In genomic region chr5:147402505-147402904, GRCm38 (mm10) we compare ENCODE assay signal across 8 mouse cellular contexts. TPM values are rescaled to one million over a fixed set of nuclear protein-coding genes. Genes with fewer than 3 reads are reported as not detected.
A peak's percentile ranks its signal among the peaks of the same experiment; 100 is the strongest.
DNase-seq lines count a peak whose midpoint lies in the region; ATAC-seq and TF ChIP-seq lines count a peak whose summit lies in the region.

No protein-coding gene starts in this region.

- H3K36me3 ChIP-seq in forebrain, embryonic 11.5 days (ENCODE audit: control insufficient read depth, insufficient read depth, low read length): no peaks in the 10 kb centered on the region
- H3K36me3 ChIP-seq in forebrain, embryonic 13.5 days (ENCODE audit: poor library complexity, severe bottlenecking): no peaks in the 10 kb centered on the region
- H3K36me3 ChIP-seq in midbrain, embryonic 11.5 days (ENCODE audit: control insufficient read depth, insufficient read depth, low read length): no peaks in the 10 kb centered on the region
- no peaks in the 10 kb centered on the region for H3K36me3 ChIP-seq in midbrain, embryonic 15.5 days (replicated peaks)
- no peaks in the 10 kb centered on the region for H3K36me3 ChIP-seq in stomach, postnatal 0 days (ENCODE audit: control insufficient read depth, insufficient read depth, low read length)

- no peaks in the 10 kb centered on the region for H3K4me1 ChIP-seq in forebrain, embryonic 11.5 days (replicated peaks; ENCODE audit: control insufficient read depth, insufficient read depth, low read length)
- peaks cover 12% of the 10 kb centered on the region for H3K4me1 ChIP-seq in forebrain, embryonic 13.5 days
- H3K4me1 ChIP-seq in midbrain, embryonic 11.5 days (ENCODE audit: control insufficient read depth, insufficient read depth, low read length): no peaks in the 10 kb centered on the region; the same call in 1 of the 2 replicates
- H3K4me1 ChIP-seq in midbrain, embryonic 15.5 days: peaks cover 17% of the 10 kb centered on the region
- no peaks in the 10 kb centered on the region for H3K4me1 ChIP-seq in lung, adult 2 months (ENCODE audit: control insufficient read depth, insufficient read depth, low read length)
- H3K4me1 ChIP-seq in stomach, postnatal 0 days (replicated peaks; ENCODE audit: control insufficient read depth, insufficient read depth): no peaks in the 10 kb centered on the region

- H3K27ac ChIP-seq in forebrain, embryonic 11.5 days (ENCODE audit: low read depth, low read length): no peak overlapping the region
- H3K27ac ChIP-seq in forebrain, embryonic 13.5 days: no peak overlapping the region
- no peak overlapping the region for H3K27ac ChIP-seq in midbrain, embryonic 11.5 days (ENCODE audit: low read depth, low read length)
- H3K27ac ChIP-seq in midbrain, embryonic 15.5 days: no peak overlapping the region
- H3K27ac ChIP-seq in stomach, postnatal 0 days (replicated peaks): no peak overlapping the region

- no peak overlapping the region for H3K9ac ChIP-seq in forebrain, embryonic 11.5 days (ENCODE audit: low read length)
- H3K9ac ChIP-seq in forebrain, embryonic 13.5 days: no peak overlapping the region
- H3K9ac ChIP-seq in midbrain, embryonic 11.5 days (ENCODE audit: low read length): no peak overlapping the region
- H3K9ac ChIP-seq in midbrain, embryonic 15.5 days: no peak overlapping the region
- no peak overlapping the region for H3K9ac ChIP-seq in stomach, postnatal 0 days (ENCODE audit: low read length)

- 31% methylated on average over 5 of the region's 5 CpGs for WGBS in forebrain, embryonic 11.5 days
- 24% methylated on average over 5 of the region's 5 CpGs for WGBS in forebrain, embryonic 13.5 days
- WGBS in midbrain, embryonic 11.5 days: 27% methylated on average over 5 of the region's 5 CpGs
- WGBS in midbrain, embryonic 15.5 days: 25% methylated on average over 5 of the region's 5 CpGs
- 18% methylated on average over 5 of the region's 5 CpGs for WGBS in lung, adult 2 months
- 19% methylated on average over 5 of the region's 5 CpGs for WGBS in stomach, postnatal 0 days

- TF ChIP-seq POLR2A in lung, adult 2 months (IDR thresholded peaks at IDR 0.05; ENCODE audit: borderline replicate concordance, extremely low read depth, low read depth, low read length): no peak

- TF ChIP-seq EP300 in stomach, postnatal 0 days (optimal IDR thresholded peaks at IDR 0.05): no peak

- peaks cover 39% of the 10 kb centered on the region for H3K27me3 ChIP-seq in forebrain, embryonic 11.5 days (ENCODE audit: control insufficient read depth, insufficient read depth, low read length)
- H3K27me3 ChIP-seq in forebrain, embryonic 13.5 days: peaks cover 50% of the 10 kb centered on the region
- peaks cover 38% of the 10 kb centered on the region for H3K27me3 ChIP-seq in midbrain, embryonic 11.5 days (ENCODE audit: control insufficient read depth, insufficient read depth, low read length)
- peaks cover 31% of the 10 kb centered on the region for H3K27me3 ChIP-seq in midbrain, embryonic 15.5 days (replicated peaks)
- peaks cover 9% of the 10 kb centered on the region; the same call in 1 of the 2 replicates for H3K27me3 ChIP-seq in stomach, postnatal 0 days (ENCODE audit: control insufficient read depth, insufficient read depth, low read length)

- DNase-seq in forebrain, embryonic 11.5 days (ENCODE audit: low spot score): peak; percentile 64
- peak; percentile 89 for DNase-seq in midbrain, embryonic 11.5 days (ENCODE audit: low spot score, missing footprints)
- peak; percentile 55 for DNase-seq in cerebellum, adult 11-12 months
- DNase-seq in heart, postnatal 4 days: peak; percentile 64
- DNase-seq in lung, adult 2 months: peak; percentile 25
- peak; percentile 53 for DNase-seq in stomach, postnatal 0 days (ENCODE audit: low spot score)

- TF ChIP-seq CTCF in lung, adult 2 months (IDR thresholded peaks at IDR 0.05; ENCODE audit: insufficient read depth, low read length): peak; percentile 28; the same call in 1 of the 2 replicates
- TF ChIP-seq CTCF in stomach, postnatal 0 days (IDR thresholded peaks at IDR 0.05; ENCODE audit: low read depth): peak; percentile 76

- no peaks in the 10 kb centered on the region for H3K9me3 ChIP-seq in forebrain, embryonic 11.5 days (ENCODE audit: control insufficient read depth, low read length)
- H3K9me3 ChIP-seq in forebrain, embryonic 13.5 days (replicated peaks): no peaks in the 10 kb centered on the region
- H3K9me3 ChIP-seq in midbrain, embryonic 11.5 days (ENCODE audit: control insufficient read depth, low read length): no peaks in the 10 kb centered on the region
- H3K9me3 ChIP-seq in midbrain, embryonic 15.5 days: no peaks in the 10 kb centered on the region
- no peaks in the 10 kb centered on the region for H3K9me3 ChIP-seq in stomach, postnatal 0 days (ENCODE audit: control insufficient read depth, low read length)

- no peak for ATAC-seq in forebrain, embryonic 11.5 days (replicated peaks; ENCODE audit: low FRiP score)
- ATAC-seq in forebrain, embryonic 13.5 days: no peak
- ATAC-seq in midbrain, embryonic 11.5 days (ENCODE audit: low FRiP score): no peak
- no peak for ATAC-seq in midbrain, embryonic 15.5 days (replicated peaks)
- ATAC-seq in stomach, postnatal 0 days (ENCODE audit: low FRiP score, low TSS enrichment): no peak

- no peak overlapping the region for H3K4me3 ChIP-seq in forebrain, embryonic 11.5 days (ENCODE audit: low read depth, low read length)
- no peak overlapping the region for H3K4me3 ChIP-seq in forebrain, embryonic 13.5 days
- no peak overlapping the region for H3K4me3 ChIP-seq in midbrain, embryonic 11.5 days (ENCODE audit: low read depth, low read length)
- H3K4me3 ChIP-seq in midbrain, embryonic 15.5 days: no peak overlapping the region
- no peak overlapping the region for H3K4me3 ChIP-seq in lung, adult 2 months (replicated peaks; ENCODE audit: extremely low read depth, low read depth, low read length)
- H3K4me3 ChIP-seq in stomach, postnatal 0 days (ENCODE audit: low read depth, low read length): no peak overlapping the region

- no peak overlapping the region for H3K4me2 ChIP-seq in forebrain, embryonic 11.5 days (ENCODE audit: low read depth, low read length, severe bottlenecking)
- no peak overlapping the region for H3K4me2 ChIP-seq in forebrain, embryonic 13.5 days
- no peak overlapping the region for H3K4me2 ChIP-seq in midbrain, embryonic 11.5 days
- H3K4me2 ChIP-seq in midbrain, embryonic 15.5 days: no peak overlapping the region
- H3K4me2 ChIP-seq in stomach, postnatal 0 days (replicated peaks; ENCODE audit: low read depth): no peak overlapping the region

RNA-seq across cellular contexts. Expression of gene Flt3, which starts 2.2 kb away (rescaled TPM):
- 0.08 TPM in 1 of 2 replicates, not detected in the other for polyA plus RNA-seq in forebrain, embryonic 11.5 days (2014; fragmentation: Nextera tagmentation; extraction: Ambion mirVana)
- 0.04 and 0.08 TPM in 2 replicates for polyA plus RNA-seq in forebrain, embryonic 13.5 days (2015; fragmentation: Nextera tagmentation; extraction: Ambion mirVana)
- polyA plus RNA-seq in midbrain, embryonic 11.5 days (2014; fragmentation: Nextera tagmentation; extraction: Ambion mirVana): 0.05 and 0.26 TPM in 2 replicates
- polyA plus RNA-seq in midbrain, embryonic 15.5 days (2015; fragmentation: Nextera tagmentation; extraction: Ambion mirVana): 0.54 and 0.77 TPM in 2 replicates
- not detected for total RNA-seq in heart, postnatal 4 days (2021)
- 1.4 and 1.7 TPM in 2 replicates for polyA plus RNA-seq in lung, adult 2 months (2012; rRNA removed)
- polyA plus RNA-seq in stomach, postnatal 0 days (2015; fragmentation: Nextera tagmentation; extraction: Ambion mirVana): 0.10 and 0.15 TPM in 2 replicates

RNA-seq across cellular contexts. Expression of gene Pan3, which starts 27.5 kb away (rescaled TPM):
- 57.9 and 59.3 TPM in 2 replicates for polyA plus RNA-seq in forebrain, embryonic 11.5 days (2014; fragmentation: Nextera tagmentation; extraction: Ambion mirVana)
- 67.5 and 68.1 TPM in 2 replicates for polyA plus RNA-seq in forebrain, embryonic 13.5 days (2015; fragmentation: Nextera tagmentation; extraction: Ambion mirVana)
- 47.8 and 49.4 TPM in 2 replicates for polyA plus RNA-seq in midbrain, embryonic 11.5 days (2014; fragmentation: Nextera tagmentation; extraction: Ambion mirVana)
- polyA plus RNA-seq in midbrain, embryonic 15.5 days (2015; fragmentation: Nextera tagmentation; extraction: Ambion mirVana): 59.6 and 66.0 TPM in 2 replicates
- total RNA-seq in heart, postnatal 4 days (2021): 10 to 100 TPM; 57.2 to 58.4 TPM
- polyA plus RNA-seq in lung, adult 2 months (2012; rRNA removed): 23.7 and 38.0 TPM in 2 replicates
- polyA plus RNA-seq in stomach, postnatal 0 days (2015; fragmentation: Nextera tagmentation; extraction: Ambion mirVana): 38.4 and 44.4 TPM in 2 replicates

Comparison
In these comparisons a context has a peak if more than half of its experiments do, and no peak if none do; other contexts are left out.
1. DNase-seq: peak in every context shown above with its lines; median percentile 89 in midbrain, embryonic 11.5 days; 64 in forebrain, embryonic 11.5 days; 64 in heart, postnatal 4 days; 55 in cerebellum, adult 11-12 months; 53 in stomach, postnatal 0 days; 25 in lung, adult 2 months.